In the genomic region with DNA sequence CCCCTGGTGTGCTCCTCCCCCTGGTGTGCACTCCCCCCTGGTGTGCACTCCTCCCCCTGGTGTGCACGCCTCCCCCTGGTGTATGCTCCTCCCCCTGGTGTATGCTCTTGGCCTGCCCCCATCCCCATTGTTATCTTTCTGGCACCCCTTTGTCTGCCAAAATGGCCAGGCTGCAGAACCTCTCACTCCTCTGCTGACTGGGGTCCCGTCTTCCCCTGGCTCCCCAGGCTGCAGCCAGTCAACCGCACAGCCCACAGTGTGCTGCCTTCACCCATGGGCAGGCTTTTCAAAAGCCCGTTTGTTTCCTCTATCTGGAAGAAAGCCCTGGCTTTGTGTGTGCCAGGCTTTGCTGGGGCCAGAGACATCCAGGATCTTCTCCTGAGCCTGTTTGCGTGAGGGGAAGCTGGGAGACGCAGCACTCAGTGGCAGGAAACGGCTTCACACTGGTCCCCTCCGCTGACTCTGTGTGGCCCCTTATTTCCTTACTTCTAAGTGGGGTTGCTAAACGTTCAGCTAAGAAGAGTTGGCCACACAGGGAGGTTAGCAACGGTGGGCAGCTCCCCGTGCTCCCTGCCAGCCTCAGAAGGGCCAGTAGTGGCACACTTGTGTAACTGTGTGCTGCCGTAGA, we compare ENCODE assay signal across 9 mouse cellular contexts.
A peak's percentile ranks its signal among the peaks of the same experiment; 100 is the strongest.
DNase-seq lines count a peak whose midpoint lies in the region; ATAC-seq lines count a peak whose summit lies in the region.
"Had no signal": no experiment of that assay in that cellular context is flagged by ENCODE, and none has a peak within 500 bp of the region (broad histone marks: within the 10 kb centered on the region; RNA-seq: fewer than 3 reads in every experiment).

No protein-coding gene starts in this region.

- no peak overlapping the region for H3K4me3 ChIP-seq in limb, embryonic 15.5 days
- no peak overlapping the region for H3K4me3 ChIP-seq in neural tube, embryonic 11.5 days (ENCODE audit: low read depth, low read length)
- H3K4me3 ChIP-seq: myocyte had no signal

- H3K9ac ChIP-seq in limb, embryonic 15.5 days, result no peak overlapping the region
- H3K9ac ChIP-seq in neural tube, embryonic 11.5 days (ENCODE audit: low read length), result peak overlapping the region; percentile 53

- H3K4me1 ChIP-seq in limb, embryonic 15.5 days, result peaks cover 59% of the 10 kb centered on the region
- peaks cover 18% of the 10 kb centered on the region for H3K4me1 ChIP-seq in neural tube, embryonic 11.5 days (ENCODE audit: control insufficient read depth, insufficient read depth, low read length)

- peak; percentile 72 for DNase-seq in right cerebral cortex, adult 18-20 months
- no peak for DNase-seq in right cerebral cortex, postnatal 14 days
- peak; percentile 60 for DNase-seq in heart, postnatal 4 days
- peak; percentile 48 for DNase-seq in neural tube, embryonic 11.5 days (ENCODE audit: low spot score)
- no peak for DNase-seq in kidney, postnatal 4 days
- DNase-seq in urinary bladder, postnatal 36 days (ENCODE audit: low spot score in 2 of 2), result no peak

- H3K4me2 ChIP-seq in limb, embryonic 15.5 days, result 0 out of 2 replicates have a peak overlapping the region, but pooled peaks have one; percentile 7
- H3K4me2 ChIP-seq in neural tube, embryonic 11.5 days (ENCODE audit: low read depth), result peak overlapping the region; percentile 15; the same call in 1 of the 2 replicates

- no peaks in the 10 kb centered on the region for H3K27me3 ChIP-seq in limb, embryonic 15.5 days
- H3K27me3 ChIP-seq in neural tube, embryonic 11.5 days (ENCODE audit: control insufficient read depth, insufficient read depth, low read length), result no peaks in the 10 kb centered on the region

- 23% methylated on average over 12 of the region's 12 CpGs for WGBS in limb, embryonic 15.5 days
- 13% methylated on average over 12 of the region's 12 CpGs for WGBS in neural tube, embryonic 11.5 days

- H3K27ac ChIP-seq in limb, embryonic 15.5 days, result peak overlapping the region; percentile 79
- peak overlapping the region; percentile 81 for H3K27ac ChIP-seq in neural tube, embryonic 11.5 days (ENCODE audit: low read depth, low read length)

- H3K36me3 ChIP-seq in limb, embryonic 15.5 days, result peaks cover 22% of the 10 kb centered on the region
- no peaks in the 10 kb centered on the region for H3K36me3 ChIP-seq in neural tube, embryonic 11.5 days (ENCODE audit: control insufficient read depth, insufficient read depth, low read length)

- ATAC-seq in common myeloid progenitor, adult 5-6 weeks (replicated peaks; ENCODE audit: low read depth, poor library complexity, severe bottlenecking), result peak; percentile 73
- 0 out of 2 replicates have a peak, but pooled peaks have one; percentile 1 for ATAC-seq in limb, embryonic 15.5 days (ENCODE audit: insufficient number of reproducible peaks, low FRiP score, low TSS enrichment, low read depth)
- ATAC-seq in neural tube, embryonic 11.5 days (ENCODE audit: insufficient read depth, low FRiP score, low TSS enrichment), result peak; percentile 55

- H3K9me3 ChIP-seq in limb, embryonic 15.5 days, result no peaks in the 10 kb centered on the region
- H3K9me3 ChIP-seq in neural tube, embryonic 11.5 days (ENCODE audit: control insufficient read depth, low read length), result no peaks in the 10 kb centered on the region

Comparison
In these comparisons a context has a peak if more than half of its experiments do, and no peak if none do; other contexts are left out.
1. DNase-seq: peak in right cerebral cortex, adult 18-20 months (single experiment), heart, postnatal 4 days (single experiment) and neural tube, embryonic 11.5 days (single experiment); none in right cerebral cortex, postnatal 14 days (single experiment), kidney, postnatal 4 days (0 of 2) and urinary bladder, postnatal 36 days (0 of 2).
2. ATAC-seq: peak in every context shown above with its lines; median percentile 73 in common myeloid progenitor, adult 5-6 weeks; 55 in neural tube, embryonic 11.5 days; 1 in limb, embryonic 15.5 days.